Mouse (Mus musculus) spleen, postnatal 36 days (tissue): ENCODE measurements around the gene Cpxm2.

Source experiments
- DNase-seq, 2 experiments: peaks; one replicate each; pipeline ENCODE4 v3.0.0; 2022; ENCODE audit warnings: low spot score in 2 of 2, mixed read lengths in 1 of 2

Cpxm2 gene

GRCm38 (mm10) chr7:132145227-132145800, 9.2 kb downstream of the Cpxm2 start:
- no peak for DNase-seq

- DNase-seq: no peak
Observed at GRCm38 (mm10) chr7:132128687-132129086, 25.9 kb downstream of the Cpxm2 start.

- no peak for DNase-seq
Observed at GRCm38 (mm10) chr7:132124948-132125347, 29.6 kb downstream of the Cpxm2 start.

GRCm38 (mm10) chr7:132123211-132123610, 31.3 kb downstream of the Cpxm2 start:
- no peak for DNase-seq

GRCm38 (mm10) chr7:132119817-132120216, 34.7 kb downstream of the Cpxm2 start:
- DNase-seq: no peak

GRCm38 (mm10) chr7:132111770-132112169, 42.8 kb downstream of the Cpxm2 start:
- DNase-seq: no peak

GRCm38 (mm10) chr7:132110308-132110707, 44.2 kb downstream of the Cpxm2 start:
- no peak for DNase-seq

- DNase-seq: no peak
Observed at GRCm38 (mm10) chr7:132106891-132107290, 47.6 kb downstream of the Cpxm2 start.

- no peak for DNase-seq
Observed at GRCm38 (mm10) chr7:132105326-132105725, 49.2 kb downstream of the Cpxm2 start.

- no peak for DNase-seq
Observed at GRCm38 (mm10) chr7:132098441-132098840, 56.1 kb downstream of the Cpxm2 start.

- no peak for DNase-seq
Observed at GRCm38 (mm10) chr7:132094666-132095065, 59.9 kb downstream of the Cpxm2 start.

- DNase-seq: no peak
Observed at GRCm38 (mm10) chr7:132091551-132091950, 63.0 kb downstream of the Cpxm2 start.

GRCm38 (mm10) chr7:132088606-132089005, 65.9 kb downstream of the Cpxm2 start:
- no peak for DNase-seq

GRCm38 (mm10) chr7:132088181-132088580, 66.4 kb downstream of the Cpxm2 start:
- no peak for DNase-seq

- no peak for DNase-seq
Observed at GRCm38 (mm10) chr7:132075825-132076224, 78.7 kb downstream of the Cpxm2 start.

- DNase-seq: no peak
Observed at GRCm38 (mm10) chr7:132074503-132074902, 80.0 kb downstream of the Cpxm2 start.

- no peak for DNase-seq
Observed at GRCm38 (mm10) chr7:132070877-132071625, 83.5 kb downstream of the Cpxm2 start.

GRCm38 (mm10) chr7:132067951-132068350, 86.6 kb downstream of the Cpxm2 start:
- DNase-seq: no peak

- no peak for DNase-seq
Observed at GRCm38 (mm10) chr7:132067511-132067910, 87.0 kb downstream of the Cpxm2 start.

GRCm38 (mm10) chr7:132060116-132060515, 94.4 kb downstream of the Cpxm2 start:
- no peak for DNase-seq

- DNase-seq: no peak
Observed at GRCm38 (mm10) chr7:132056565-132056964, 98.0 kb downstream of the Cpxm2 start.

GRCm38 (mm10) chr7:132046662-132047061, 107.9 kb downstream of the Cpxm2 start:
- no peak for DNase-seq

- no peak for DNase-seq
Observed at GRCm38 (mm10) chr7:132031940-132032531, 122.5 kb downstream of the Cpxm2 start.
